Mouse (Mus musculus): ENCODE data around the gene Nab1. TPM values are rescaled to one million over a fixed set of nuclear protein-coding genes. Genes with fewer than 3 reads are reported as not detected.

The Nab1 gene
- polyA plus RNA-seq (2014; fragmentation: Illumina TruSeq; extraction: RNeasy Lipid Tissue Mini Kit (QIAGEN cat#74804); ENCODE audit: low read depth, low replicate concordance) = 85.9 TPM

DNA sequence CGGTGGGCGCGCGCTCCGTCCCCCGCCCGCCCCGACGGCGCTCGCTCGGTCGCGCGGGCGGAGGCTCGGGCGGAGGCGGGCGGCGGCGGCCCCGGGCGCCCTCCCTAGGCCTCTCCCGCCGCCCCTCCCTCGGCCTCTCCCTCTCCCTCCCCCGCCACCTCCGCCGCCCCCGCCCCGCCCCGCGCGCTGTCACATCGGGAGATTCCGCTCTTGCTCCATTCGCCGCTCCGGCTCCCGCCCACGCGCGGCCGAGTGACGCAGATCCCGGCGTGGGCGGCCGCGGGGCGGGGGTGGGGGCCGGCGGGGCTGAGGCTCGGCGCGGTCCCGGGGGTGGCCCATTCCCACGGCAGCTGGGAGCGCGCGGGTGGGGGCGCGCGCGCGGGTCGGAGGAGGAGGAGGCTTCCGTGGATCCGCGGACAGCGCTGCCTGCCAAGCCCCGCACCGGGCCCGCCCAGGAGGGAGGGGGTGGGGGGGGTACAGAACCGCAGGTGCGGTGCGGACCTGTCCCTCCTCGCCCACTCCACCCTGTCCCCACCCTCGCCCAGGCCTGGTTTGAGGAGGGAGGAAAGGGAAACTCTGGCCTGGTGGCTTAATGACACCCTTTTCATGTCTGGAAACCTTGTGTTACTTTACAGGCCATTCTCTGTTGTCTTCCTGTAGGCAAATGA lies at the start of gene Nab1:
Nab1 (minus strand) TSS at position 366 of the 668 bp plus-strand sequence.

Other genes starting within 250 kb of the Nab1 start
- gene Nemp2, start 130.0 kb upstream of the Nab1 start, polyA plus RNA-seq (2014; fragmentation: Illumina TruSeq; extraction: RNeasy Lipid Tissue Mini Kit (QIAGEN cat#74804); ENCODE audit: low read depth, low replicate concordance) = 2.3 TPM
- gene Mfsd6, start 226.8 kb upstream of the Nab1 start, polyA plus RNA-seq (2014; fragmentation: Illumina TruSeq; extraction: RNeasy Lipid Tissue Mini Kit (QIAGEN cat#74804); ENCODE audit: low read depth, low replicate concordance) = 22.3 TPM

Data from kidney, adult 10 weeks (tissue).